Mouse (Mus musculus) limb, embryonic 15.5 days (tissue): Measurements from ENCODE around the gene Trit1. TPM values are rescaled to one million over a fixed set of nuclear protein-coding genes. Genes with fewer than 3 reads are reported as not detected.

ENCODE experiments used
- ATAC-seq: fragments of 200-750 bp; cut with Nextera tagmentation; 2 replicates; pipeline ENCODE4 v1.8.0; 2017; ENCODE audit warnings: low read depth, moderate TSS enrichment; ENCODE audit not compliant: insufficient number of reproducible peaks, low FRiP score, low TSS enrichment
- H3K27ac ChIP-seq: fragments of 300-500 bp; sonication (generic); 2 replicates; pipeline ENCODE4 v1.5.1; 2015; ENCODE audit warnings: moderate library complexity, mild to moderate bottlenecking, inconsistent platforms
- H3K27me3 ChIP-seq: fragments of 300-500 bp; sonication (generic); 2 replicates; pipeline ENCODE4 v1.6.1; 2015; ENCODE audit warnings: inconsistent platforms
- H3K36me3 ChIP-seq: fragments of 300-500 bp; sonication (generic); 2 replicates; pipeline ENCODE4 v1.6.1; 2015; ENCODE audit warnings: inconsistent platforms
- H3K4me1 ChIP-seq: fragments of 300-500 bp; sonication (generic); 2 replicates; pipeline ENCODE4 v1.6.1; 2015; ENCODE audit warnings: inconsistent platforms
- H3K4me2 ChIP-seq: fragments of 300-500 bp; sonication (generic); 2 replicates; pipeline ENCODE4 v1.6.1; 2015; ENCODE audit warnings: mild to moderate bottlenecking, inconsistent platforms
- H3K4me3 ChIP-seq: fragments of 300-500 bp; sonication (generic); 2 replicates; pipeline ENCODE4 v1.5.1; 2015; ENCODE audit warnings: mild to moderate bottlenecking, inconsistent platforms
- H3K9ac ChIP-seq: fragments of 300-500 bp; sonication (generic); 2 replicates; pipeline ENCODE4 v1.6.1; 2015; ENCODE audit warnings: inconsistent platforms
- H3K9me3 ChIP-seq: fragments of 300-500 bp; sonication (generic); 2 replicates; pipeline ENCODE4 v1.6.1; 2016; ENCODE audit warnings: inconsistent platforms
- WGBS: fragments of 180-500 bp; shearing (Covaris S2); methylation state at CpG from one replicate; pipeline ENCODE4 v1.1.7; 2015; 5-methylcytosine and 5-hydroxymethylcytosine counted together
- polyA plus RNA-seq: library from polyadenylated mRNA; unstranded; fragments of >200 nt; fragmentation: Nextera tagmentation; extraction: Ambion mirVana; gene quantifications from 2 replicates; pipeline ENCODE4 v1.2.1, GENCODE M21; 2015

Trit1 gene
- polyA plus RNA-seq, 1 experiment from 2014 or later: 20.9 TPM

DNA sequence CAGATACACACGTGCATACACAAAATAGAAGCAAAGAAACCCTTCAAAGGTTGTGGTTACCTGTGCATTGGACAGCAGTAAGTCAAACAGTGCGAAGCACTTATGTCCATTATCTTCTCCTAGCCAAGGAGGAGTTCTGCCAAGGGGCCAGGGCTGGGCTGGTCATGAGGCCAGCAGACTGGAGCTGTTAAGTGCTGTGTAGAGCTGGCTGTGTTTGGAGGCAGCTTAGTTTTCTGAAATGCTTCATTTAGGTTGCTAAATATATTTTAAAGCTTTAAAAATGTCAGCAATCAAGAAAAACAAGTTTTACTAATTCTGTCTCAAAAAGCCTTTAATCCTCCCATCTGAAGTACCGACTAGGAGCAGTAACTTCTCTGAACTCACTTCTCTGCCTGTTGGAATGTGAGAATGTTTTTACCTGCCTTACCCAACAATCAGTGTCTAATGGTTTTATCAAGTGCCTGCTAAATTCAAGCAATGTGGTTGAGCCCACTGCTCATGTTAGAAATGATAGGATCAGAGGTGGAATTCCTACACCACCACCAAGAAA is 40.2 kb downstream of the Trit1 start:
- 76% methylated on average over 3 of the region's 3 CpGs for WGBS
- ATAC-seq: no peak
- Histone ChIP-seq H3K27ac (peak overlapping the region; percentile 72), H3K4me3 (no peak overlapping the region), H3K9me3 (no peaks in the 10 kb centered on the region), H3K9ac (no peak overlapping the region), H3K4me1 (no peaks in the 10 kb centered on the region), H3K4me2 (no peak overlapping the region), H3K36me3 (peaks cover 47% of the 10 kb centered on the region), H3K27me3 (no peaks in the 10 kb centered on the region)

DNA sequence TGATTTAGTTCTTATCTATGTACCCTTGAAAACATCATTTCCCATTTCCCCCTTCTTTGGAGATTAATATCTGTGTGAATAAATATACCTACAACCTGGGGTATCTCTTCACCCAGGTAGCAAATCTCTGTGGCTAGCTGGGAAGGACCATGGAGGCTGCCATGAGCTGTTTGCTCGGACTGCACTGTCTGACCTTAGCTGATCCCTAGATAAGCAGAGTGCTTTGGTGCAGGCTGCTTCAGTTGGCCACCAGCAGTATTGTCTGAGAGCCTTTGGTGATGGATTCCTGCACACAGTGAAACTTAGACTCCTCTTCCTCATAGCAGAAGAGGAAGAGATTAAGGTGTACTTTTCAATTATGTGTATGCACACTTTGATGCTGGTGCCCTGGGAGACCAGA is 41.6 kb downstream of the Trit1 start:
- Histone ChIP-seq H3K27ac (no peak overlapping the region), H3K4me1 (no peaks in the 10 kb centered on the region), H3K36me3 (peaks cover 33% of the 10 kb centered on the region), H3K4me3 (no peak overlapping the region), H3K27me3 (no peaks in the 10 kb centered on the region), H3K9ac (no peak overlapping the region), H3K4me2 (no peak overlapping the region), H3K9me3 (no peaks in the 10 kb centered on the region)
- ATAC-seq: no peak
- 67% methylated on average over 1 of the region's 1 CpGs for WGBS

DNA sequence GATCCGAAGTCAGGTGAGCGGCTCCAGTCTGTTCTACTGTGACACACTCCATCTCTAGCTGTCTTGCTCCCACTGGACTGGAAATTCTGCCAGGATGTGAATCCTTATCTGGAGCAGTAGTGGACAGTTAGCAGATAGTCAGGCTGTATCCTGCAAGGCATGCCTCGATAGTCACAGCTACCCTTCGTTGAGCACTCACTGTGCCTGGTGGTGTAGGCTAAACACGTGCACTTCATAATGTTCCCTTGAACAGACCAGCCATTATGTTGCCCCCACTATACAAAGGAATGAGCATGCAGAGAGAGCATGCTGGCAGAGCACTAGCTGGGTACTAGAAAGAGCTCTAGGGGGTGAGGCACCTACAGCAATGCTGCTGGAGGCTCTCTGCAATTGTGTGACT is 45.3 kb downstream of the Trit1 start:
- Histone ChIP-seq H3K27ac (no peak overlapping the region), H3K4me1 (no peaks in the 10 kb centered on the region), H3K27me3 (no peaks in the 10 kb centered on the region), H3K9me3 (no peaks in the 10 kb centered on the region), H3K36me3 (no peaks in the 10 kb centered on the region; the same call in 1 of the 2 replicates), H3K4me3 (no peak overlapping the region), H3K4me2 (no peak overlapping the region), H3K9ac (no peak overlapping the region)
- WGBS: 81% methylated on average over 5 of the region's 5 CpGs
- ATAC-seq: no peak

DNA sequence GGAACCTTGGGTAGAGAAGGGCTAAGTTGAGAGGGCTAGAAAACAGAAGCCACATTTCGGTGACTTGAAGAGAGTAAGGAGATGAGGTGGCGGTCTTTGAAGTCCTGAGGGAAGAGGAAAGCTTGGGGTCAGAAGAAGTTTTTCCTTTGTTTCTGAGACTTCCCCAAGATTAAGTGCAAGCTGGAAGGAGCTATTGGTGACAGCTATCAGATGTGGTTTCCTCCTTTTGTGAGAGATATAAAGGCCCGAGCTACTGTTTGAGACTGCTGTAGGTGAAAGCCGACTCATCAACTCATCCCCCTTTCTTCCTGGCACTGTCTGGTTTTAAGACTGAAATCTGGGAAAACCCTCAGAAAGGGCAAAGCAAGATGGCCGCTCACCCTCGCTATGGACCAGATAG is 52.2 kb downstream of the Trit1 start:
- Histone ChIP-seq H3K9ac (no peak overlapping the region), H3K27ac (no peak overlapping the region), H3K4me1 (0 out of 2 replicates have a peak, but pooled peaks cover 5% of the 10 kb centered on the region), H3K36me3 (no peaks in the 10 kb centered on the region), H3K27me3 (no peaks in the 10 kb centered on the region), H3K4me3 (no peak overlapping the region), H3K9me3 (no peaks in the 10 kb centered on the region), H3K4me2 (no peak overlapping the region)
- ATAC-seq: no peak
- WGBS: 78% methylated on average over 6 of the region's 6 CpGs

DNA sequence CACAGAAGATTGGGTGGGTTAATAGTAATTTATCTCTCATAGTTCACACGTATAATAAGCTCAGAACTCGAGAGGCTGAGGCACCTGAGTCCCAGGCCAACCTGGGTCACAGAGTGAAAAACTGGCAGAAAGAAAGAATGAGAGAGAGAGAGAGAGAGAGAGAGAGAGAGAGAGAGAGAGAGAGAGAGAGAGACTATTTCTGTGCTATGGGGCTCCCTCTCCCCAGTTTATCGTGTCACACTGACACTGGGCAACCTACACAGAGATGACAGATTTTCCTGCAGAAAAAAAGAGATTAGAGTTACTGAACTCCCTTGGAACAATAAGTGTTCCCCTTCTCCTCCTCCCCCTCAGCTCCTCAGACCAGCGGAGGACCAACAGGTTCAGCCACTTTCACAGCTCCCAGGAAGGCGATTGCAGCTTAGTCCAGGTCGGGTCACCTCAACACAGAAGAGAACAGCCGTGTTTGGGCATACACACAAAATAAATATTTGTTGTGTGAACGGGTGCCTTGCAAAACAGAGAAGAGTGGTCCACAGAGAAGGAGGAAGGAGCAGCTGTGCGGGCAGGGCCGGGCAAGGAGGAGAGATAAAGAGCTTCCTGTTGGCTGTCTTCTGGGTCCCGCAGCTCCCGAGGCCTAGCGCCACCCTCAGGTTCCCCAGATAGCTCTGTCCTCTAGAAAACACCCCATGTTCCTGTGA is 55.0 kb downstream of the Trit1 start:
- H3K4me3 ChIP-seq: no peak overlapping the region
- H3K27me3 ChIP-seq: no peaks in the 10 kb centered on the region
- 10% methylated on average over 13 of the region's 13 CpGs for WGBS
- 0 out of 2 replicates have a peak, but pooled peaks cover 5% of the 10 kb centered on the region for H3K4me1 ChIP-seq
- no peak overlapping the region for H3K27ac ChIP-seq
- H3K36me3 ChIP-seq: no peaks in the 10 kb centered on the region
- H3K4me2 ChIP-seq: peak overlapping the region; percentile 19; the same call in 1 of the 2 replicates
- H3K9ac ChIP-seq: no peak overlapping the region
- H3K9me3 ChIP-seq: no peaks in the 10 kb centered on the region
- no peak for ATAC-seq

DNA sequence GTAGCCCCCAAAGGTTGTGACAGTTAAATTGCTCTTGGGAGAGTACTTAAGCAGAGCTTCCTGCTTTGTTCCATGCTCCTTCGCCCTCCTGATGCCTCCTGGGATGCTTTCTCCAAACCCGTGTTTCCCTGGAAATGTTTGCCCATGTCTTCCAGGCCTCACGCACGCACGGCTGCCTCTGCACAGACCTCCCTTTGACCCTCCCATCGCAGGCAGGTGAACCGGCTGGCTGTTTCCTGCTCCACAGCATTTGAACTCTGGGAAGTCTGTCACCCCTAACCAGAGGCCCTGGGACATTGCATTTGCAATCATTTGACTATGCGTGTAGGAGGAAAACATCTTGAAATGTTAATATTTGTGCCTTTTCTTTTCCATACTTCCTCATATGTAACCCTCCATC is 60.5 kb downstream of the Trit1 start:
- Histone ChIP-seq H3K4me1 (peaks cover 5% of the 10 kb centered on the region), H3K9me3 (no peaks in the 10 kb centered on the region), H3K4me3 (no peak overlapping the region), H3K36me3 (no peaks in the 10 kb centered on the region), H3K4me2 (no peak overlapping the region), H3K9ac (no peak overlapping the region), H3K27me3 (no peaks in the 10 kb centered on the region), H3K27ac (no peak overlapping the region)
- ATAC-seq: no peak
- 59% methylated on average over 8 of the region's 8 CpGs for WGBS

DNA sequence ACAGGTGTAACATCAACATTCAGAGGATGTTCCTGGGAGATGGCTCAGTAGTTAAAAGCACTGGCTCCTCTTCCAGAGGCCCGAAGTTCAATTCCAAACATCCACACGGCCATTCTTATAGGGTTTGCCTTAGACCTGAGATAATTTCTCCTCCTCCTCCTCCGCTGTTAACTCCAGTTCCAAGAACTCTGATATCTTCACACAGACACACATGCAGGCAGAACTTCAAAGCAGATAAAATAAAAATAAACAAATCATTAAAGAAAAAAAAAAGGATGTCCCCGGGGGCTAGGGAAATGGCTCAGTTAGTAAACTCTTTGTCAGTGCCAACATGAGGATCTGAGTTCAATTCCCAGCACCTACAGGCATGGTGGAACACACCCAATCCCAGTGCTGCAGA is 61.8 kb downstream of the Trit1 start:
- peaks cover 5% of the 10 kb centered on the region for H3K4me1 ChIP-seq
- H3K27me3 ChIP-seq: no peaks in the 10 kb centered on the region
- no peak overlapping the region for H3K27ac ChIP-seq
- 71% methylated on average over 4 of the region's 4 CpGs for WGBS
- H3K4me3 ChIP-seq: no peak overlapping the region
- no peak overlapping the region for H3K4me2 ChIP-seq
- no peak overlapping the region for H3K9ac ChIP-seq
- no peak for ATAC-seq
- no peaks in the 10 kb centered on the region for H3K36me3 ChIP-seq
- H3K9me3 ChIP-seq: no peaks in the 10 kb centered on the region

DNA sequence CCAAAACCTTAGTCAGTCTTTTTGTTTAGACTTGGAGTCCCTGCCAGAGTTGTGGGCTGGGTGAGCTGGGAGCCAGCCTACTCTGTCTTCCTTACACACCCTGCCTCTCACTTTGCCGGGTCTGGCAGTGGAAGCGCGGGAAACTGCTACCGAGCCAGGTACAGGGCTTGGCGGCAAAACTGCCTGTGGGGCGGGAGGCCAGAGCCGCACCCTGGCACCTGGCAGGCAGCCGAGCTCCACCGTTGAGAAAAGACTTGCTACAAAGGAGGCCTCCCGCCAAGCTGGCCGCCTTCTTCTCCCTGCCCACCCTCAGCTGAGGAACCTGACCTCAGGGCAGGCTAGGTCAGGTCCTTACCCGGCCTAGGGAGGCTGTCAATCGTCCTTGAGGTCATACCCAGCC is 64.4 kb downstream of the Trit1 start:
- WGBS: 22% methylated on average over 13 of the region's 13 CpGs
- 0 out of 2 replicates have a peak, but pooled peaks have one; percentile 8 for ATAC-seq
- no peak overlapping the region for H3K9ac ChIP-seq
- no peak overlapping the region for H3K4me2 ChIP-seq
- H3K27ac ChIP-seq: no peak overlapping the region
- no peaks in the 10 kb centered on the region for H3K9me3 ChIP-seq
- no peaks in the 10 kb centered on the region for H3K36me3 ChIP-seq
- no peak overlapping the region for H3K4me3 ChIP-seq
- H3K4me1 ChIP-seq: peaks cover 5% of the 10 kb centered on the region
- no peaks in the 10 kb centered on the region for H3K27me3 ChIP-seq

DNA sequence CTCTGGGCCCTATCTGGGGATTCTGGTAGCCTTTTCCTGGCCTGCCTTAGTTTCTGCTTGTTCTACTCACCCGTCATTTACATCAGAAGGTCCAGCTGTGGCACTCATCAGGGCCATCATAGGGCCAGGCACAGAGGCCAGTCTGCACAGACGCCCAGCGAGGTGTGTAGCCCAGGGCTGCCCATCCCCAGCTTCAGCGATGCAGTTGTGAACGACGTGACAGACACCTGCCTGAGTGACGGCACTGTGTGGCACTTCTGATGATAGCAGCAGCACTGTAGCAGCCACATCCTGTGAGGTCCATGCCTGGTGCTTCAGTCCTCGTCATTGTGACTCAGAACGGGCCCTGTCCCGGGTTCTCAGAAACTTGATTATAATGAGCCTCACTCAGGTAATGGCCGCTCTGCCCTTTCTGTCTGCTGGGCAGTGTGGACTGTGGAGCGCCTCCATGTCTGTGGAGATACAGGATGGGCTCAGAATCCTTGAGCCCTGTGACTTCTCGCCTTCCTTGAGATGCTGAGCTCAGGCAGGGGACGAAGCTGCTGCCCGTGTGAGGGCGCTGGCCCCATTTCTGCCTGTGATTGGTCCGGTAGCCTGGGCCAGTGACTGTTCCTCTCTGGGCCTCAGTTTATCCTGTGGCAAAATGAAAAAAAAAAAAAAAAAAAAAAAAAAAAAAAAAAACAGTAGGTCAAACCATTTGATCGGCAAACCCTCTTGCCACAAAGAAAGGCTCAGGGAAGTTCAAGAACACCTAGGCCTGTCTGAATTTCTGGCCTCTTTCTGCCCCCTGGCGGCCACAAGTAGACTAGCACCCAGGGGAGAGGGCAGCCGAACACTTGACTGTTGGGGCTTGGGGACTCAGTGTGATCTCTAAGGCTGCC is 66.1 kb downstream of the Trit1 start:
- Histone ChIP-seq H3K27ac (no peak overlapping the region), H3K4me2 (no peak overlapping the region), H3K4me3 (no peak overlapping the region), H3K27me3 (no peaks in the 10 kb centered on the region), H3K36me3 (no peaks in the 10 kb centered on the region), H3K9ac (no peak overlapping the region), H3K4me1 (peaks cover 5% of the 10 kb centered on the region), H3K9me3 (no peaks in the 10 kb centered on the region)
- WGBS: 71% methylated on average over 20 of the region's 20 CpGs
- ATAC-seq: peak; percentile 25; the same call in 1 of the 2 replicates

DNA sequence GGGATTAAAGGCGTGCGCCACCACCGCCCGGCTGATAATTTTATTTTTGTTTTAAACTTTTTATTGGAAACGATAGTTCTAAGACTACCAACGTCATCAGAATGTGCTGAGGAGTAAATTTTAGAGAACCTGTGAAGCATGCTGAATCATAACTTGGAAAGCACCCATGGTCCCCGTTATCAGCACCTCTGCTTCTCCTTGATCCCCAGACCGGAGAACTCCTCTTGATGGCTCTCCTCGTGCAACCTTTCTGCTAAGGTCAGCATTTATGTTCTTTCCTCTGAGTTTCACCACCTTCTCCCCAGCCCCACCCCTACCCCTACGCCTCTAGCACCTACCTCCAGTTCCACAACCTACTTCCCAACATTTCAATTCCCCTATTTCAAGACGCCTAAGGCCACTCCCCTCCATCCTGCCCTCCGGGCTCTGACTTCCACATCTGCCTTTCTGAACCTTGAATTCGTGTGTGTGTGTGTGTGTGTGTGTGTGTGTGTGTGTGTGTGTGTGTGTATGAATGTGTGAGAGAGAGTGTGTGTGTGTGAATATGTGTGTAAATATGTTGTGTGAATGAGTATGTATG is 67.0 kb downstream of the Trit1 start:
- peaks cover 5% of the 10 kb centered on the region for H3K4me1 ChIP-seq
- no peak overlapping the region for H3K9ac ChIP-seq
- no peaks in the 10 kb centered on the region for H3K27me3 ChIP-seq
- H3K27ac ChIP-seq: no peak overlapping the region
- no peaks in the 10 kb centered on the region for H3K9me3 ChIP-seq
- H3K36me3 ChIP-seq: no peaks in the 10 kb centered on the region
- ATAC-seq: no peak
- H3K4me2 ChIP-seq: no peak overlapping the region
- no peak overlapping the region for H3K4me3 ChIP-seq
- WGBS: 64% methylated on average over 13 of the region's 13 CpGs

DNA sequence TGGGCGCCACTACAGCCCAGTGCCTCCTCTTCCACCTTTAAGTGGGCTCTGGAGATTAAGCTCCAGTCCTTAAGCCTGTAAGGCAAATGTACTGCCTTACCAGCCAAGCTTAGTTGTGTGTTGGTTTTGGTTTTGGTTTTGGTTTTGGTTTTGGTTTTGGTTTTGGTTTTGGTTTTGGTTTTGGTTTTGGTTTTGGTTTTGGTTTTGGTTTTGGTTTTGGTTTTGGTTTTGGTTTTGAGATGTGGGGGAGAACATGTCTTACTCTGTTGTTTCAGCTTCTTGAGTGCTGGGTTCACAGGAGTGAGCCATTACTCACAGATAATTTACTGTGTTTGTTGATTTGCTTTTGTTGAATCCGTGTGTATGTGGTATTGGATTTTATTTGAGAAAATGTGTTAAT is 68.9 kb downstream of the Trit1 start:
- H3K9ac ChIP-seq: no peak overlapping the region
- H3K27ac ChIP-seq: no peak overlapping the region
- no peak for ATAC-seq
- H3K4me2 ChIP-seq: no peak overlapping the region
- H3K4me1 ChIP-seq: peaks cover 5% of the 10 kb centered on the region
- 71% methylated on average over 2 of the region's 2 CpGs for WGBS
- H3K9me3 ChIP-seq: no peaks in the 10 kb centered on the region
- H3K27me3 ChIP-seq: no peaks in the 10 kb centered on the region
- H3K4me3 ChIP-seq: no peak overlapping the region
- no peaks in the 10 kb centered on the region for H3K36me3 ChIP-seq

DNA sequence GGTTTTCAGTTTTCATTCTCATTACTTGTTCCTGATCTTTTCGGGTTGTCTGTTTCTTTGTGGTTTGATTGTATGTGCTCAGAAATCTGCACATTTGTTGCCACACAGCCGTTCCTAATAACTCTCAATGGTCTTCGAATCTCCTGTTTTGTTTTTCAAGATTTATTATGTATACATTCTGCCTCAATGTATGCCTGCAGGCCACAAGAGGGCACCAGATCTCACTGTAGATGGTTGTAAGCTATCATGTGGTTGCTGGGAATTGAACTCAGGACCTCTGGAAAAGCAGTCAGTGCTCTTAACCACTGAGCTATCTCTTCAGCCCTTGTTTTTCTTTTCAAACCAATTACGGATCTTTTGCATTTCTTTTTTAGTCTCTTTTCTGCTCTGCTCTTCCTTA is 70.0 kb downstream of the Trit1 start:
- no peaks in the 10 kb centered on the region for H3K27me3 ChIP-seq
- H3K27ac ChIP-seq: no peak overlapping the region
- no peak overlapping the region for H3K4me3 ChIP-seq
- no peaks in the 10 kb centered on the region for H3K36me3 ChIP-seq
- H3K9ac ChIP-seq: no peak overlapping the region
- no peak overlapping the region for H3K4me2 ChIP-seq
- H3K9me3 ChIP-seq: no peaks in the 10 kb centered on the region
- ATAC-seq: no peak
- WGBS: 89% methylated on average over 4 of the region's 4 CpGs
- no peaks in the 10 kb centered on the region for H3K4me1 ChIP-seq
